Mouse (Mus musculus): ENCODE data around the gene Tnpo1.
"Not testable (repeated sequence)": the region's sequence is repeated elsewhere in the genome, so short reads cannot be mapped to it uniquely, and the experiment has no call there.

The Tnpo1 gene

DNA sequence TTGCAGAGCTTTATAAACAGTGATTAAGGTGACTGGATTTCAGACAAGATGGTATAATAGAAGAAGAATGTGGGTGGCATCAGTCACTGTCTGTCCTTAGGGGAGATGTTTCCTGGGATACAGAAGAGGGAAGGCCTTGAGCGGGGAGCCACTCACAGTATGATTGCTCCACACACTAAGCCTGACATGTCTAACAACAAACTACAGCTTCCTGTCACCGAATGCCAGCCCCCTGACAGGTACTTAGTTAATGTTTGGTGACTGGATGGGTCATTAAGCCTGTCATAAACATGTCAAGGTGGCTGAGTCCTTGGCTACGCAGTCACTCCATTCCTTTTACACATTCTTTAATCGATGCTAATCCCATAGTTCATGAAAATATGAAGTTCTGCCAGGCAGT, 108.0 kb downstream of the Tnpo1 start:
- no peak for DNase-seq (ENCODE audit: low spot score)

DNA sequence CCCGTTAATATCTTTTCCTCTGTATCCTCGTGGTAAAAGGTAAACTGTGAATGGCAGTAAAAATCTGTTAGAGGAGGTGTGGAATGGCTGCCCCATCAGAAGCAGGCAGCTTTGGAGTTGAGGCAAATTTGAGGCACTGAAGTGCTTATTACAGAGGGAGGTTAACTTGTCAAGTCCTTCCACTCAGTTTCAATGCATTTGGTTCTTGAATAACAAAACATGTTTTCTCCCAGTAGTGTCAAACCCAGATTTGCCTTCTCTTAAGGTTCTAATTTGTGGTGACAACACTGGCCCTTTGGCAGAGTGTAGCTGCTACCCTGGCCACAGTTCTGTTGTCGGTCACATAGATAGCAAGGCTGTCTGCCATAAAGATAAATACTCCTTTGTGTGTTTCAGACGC, 108.4 kb downstream of the Tnpo1 start:
- no peak for DNase-seq (ENCODE audit: low spot score)

- DNase-seq (ENCODE audit: low spot score), result not testable (repeated sequence)
These were observed 109.1 kb downstream of the Tnpo1 start for GRCm38 (mm10) chr13:98816981-98817660.

GRCm38 (mm10) chr13:98816571-98816970, 109.6 kb downstream of the Tnpo1 start:
- DNase-seq (ENCODE audit: low spot score), result no peak

DNA sequence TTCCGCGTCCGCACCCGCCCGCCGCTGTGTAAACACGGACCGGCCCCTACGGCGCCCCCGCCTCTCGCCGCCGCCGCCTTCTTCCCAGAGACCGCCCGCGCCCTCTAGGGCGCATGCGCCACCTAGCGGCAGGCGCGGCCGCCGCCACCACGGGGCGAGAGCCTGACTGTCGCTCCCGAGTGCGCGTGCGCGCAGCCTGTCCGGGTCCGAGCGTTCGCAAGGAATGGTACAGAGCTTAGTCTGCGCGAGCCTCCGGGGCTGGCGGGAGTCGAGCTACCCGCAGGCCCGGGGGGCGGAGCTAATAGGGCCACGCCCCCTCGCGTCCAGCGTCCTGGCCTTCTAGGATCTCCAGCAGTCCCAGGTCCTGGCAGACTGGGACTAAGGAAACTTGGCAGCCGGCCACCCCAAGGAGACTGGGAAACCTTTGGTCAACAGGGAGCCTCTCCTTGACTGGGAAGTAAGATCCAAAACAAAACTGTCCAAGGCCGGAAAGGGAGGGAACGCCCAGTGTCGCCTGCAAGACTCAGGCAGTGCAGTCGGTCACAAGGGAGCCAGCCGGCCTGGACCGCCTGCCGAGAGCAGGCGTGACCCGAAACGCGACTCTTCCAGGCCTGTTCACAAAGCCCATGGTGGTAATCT, 110.9 kb downstream of the Tnpo1 start, which contains the start of gene Fcho2:
Fcho2 (minus strand) TSS at position 303 of the 639 bp plus-strand sequence.
- peak; percentile 94 for DNase-seq (ENCODE audit: low spot score)

DNA sequence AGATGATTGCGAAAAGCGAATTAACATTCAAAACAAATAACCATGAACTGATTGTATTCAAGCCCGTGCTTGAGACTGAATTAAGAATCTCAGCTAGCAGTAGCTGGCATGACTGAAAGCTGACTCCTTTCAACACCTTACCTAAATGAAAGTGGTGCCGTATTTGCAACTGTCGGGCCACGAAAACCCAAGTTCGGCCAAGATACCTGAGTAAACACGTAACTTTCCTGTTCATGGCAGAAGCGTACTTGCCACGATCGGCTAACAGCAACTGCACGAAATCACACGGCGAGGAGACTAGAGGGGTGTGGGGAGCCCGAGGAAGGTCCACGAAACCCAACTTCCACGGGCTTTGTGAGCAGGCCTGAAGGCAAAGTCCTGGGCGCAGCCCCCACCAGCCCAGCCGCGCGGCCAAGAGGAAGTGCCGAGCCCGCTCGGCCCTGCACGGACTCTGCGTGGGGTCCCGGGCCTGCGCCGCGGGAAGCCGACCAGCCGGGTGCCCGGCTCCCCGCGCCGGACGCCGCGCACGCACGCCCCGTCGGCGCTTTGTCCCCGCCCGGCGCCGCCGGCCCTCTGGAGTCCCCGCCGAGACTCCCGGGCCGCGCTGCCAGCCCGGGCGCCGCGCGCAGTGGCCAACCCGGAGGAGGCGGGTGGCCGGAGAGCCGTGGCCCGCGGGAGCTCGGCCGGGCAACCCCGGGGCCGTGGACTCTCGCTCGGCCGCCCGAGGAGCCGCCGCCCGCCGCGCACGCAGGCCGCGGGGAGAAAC, 111.7 kb downstream of the Tnpo1 start:
- DNase-seq (ENCODE audit: low spot score), result peak; percentile 46

DNA sequence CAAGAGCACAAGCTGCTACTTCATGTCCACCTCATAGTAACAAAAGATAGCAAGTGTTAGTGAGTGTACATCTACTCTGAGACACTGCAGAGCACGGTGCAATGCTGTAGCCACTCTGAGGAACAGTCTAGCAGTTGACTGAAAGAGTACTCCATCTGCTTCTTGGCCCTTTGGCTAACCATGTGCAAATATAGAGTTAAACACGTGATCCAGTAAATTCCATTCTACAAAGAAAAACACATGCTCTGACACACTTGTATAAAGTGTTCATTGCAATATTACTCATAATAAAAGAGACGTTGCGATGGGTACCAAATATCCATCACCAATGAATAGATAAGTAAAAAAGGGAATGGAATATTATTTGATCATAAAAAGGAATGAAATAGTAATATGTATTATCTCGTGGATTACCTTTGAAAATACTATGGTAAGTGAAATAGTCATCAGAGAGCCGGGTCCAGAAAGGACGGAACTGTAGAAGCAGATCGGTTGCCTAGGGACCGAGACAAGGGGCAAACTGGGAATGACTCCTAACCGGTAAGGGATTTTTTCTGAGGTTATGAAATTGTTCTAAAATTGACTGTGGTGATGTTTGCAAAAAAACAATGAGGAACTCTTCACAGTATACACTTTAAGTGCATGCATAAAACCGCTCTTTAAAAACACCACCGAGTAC, 112.4 kb downstream of the Tnpo1 start:
- no peak for DNase-seq (ENCODE audit: low spot score)

- no peak for DNase-seq (ENCODE audit: low spot score)
These were observed 113.0 kb downstream of the Tnpo1 start for GRCm38 (mm10) chr13:98813167-98813566.

GRCm38 (mm10) chr13:98812285-98812684, 113.9 kb downstream of the Tnpo1 start:
- DNase-seq (ENCODE audit: low spot score), result no peak

- no peak for DNase-seq (ENCODE audit: low spot score)
These were observed 116.0 kb downstream of the Tnpo1 start for GRCm38 (mm10) chr13:98810143-98810542.

DNA sequence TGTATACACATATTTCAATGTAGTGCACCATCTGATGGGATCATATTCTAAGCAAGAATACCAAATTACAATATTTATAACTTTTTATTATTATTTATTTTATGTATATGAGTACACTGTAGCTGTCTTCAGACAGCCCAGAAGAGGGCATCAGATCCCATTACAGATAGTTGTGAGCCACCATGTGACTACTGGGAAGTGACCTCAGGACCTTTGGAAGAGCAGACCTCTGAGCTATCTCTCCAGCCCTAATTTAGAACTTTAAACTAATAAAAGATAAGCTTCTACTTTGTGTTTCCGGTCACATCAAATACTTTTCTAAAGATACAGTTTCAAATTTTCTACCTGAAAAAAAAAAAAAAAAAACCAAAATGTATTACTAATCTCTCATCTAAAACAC, 117.1 kb downstream of the Tnpo1 start:
- DNase-seq (ENCODE audit: low spot score), result no peak

GRCm38 (mm10) chr13:98804480-98804879, 121.7 kb downstream of the Tnpo1 start:
- no peak for DNase-seq (ENCODE audit: low spot score)

DNA sequence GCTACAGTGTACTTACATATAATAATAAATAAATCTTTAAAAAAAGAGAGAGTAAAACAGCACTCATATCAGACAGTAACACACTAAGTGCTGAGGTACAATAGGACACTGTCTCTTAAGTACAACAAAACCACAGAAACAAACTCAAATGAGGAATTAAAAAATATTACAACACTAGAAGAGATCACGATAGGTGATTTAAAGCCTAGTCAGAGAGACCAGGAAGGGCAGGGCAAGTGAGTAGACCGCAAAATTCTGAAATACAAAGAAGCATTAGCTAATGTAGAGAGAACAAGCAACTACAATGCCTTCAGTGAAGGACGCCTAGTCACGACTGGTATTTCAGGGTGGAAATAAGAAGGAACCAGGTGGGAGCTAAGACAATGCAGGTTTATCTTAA, 122.5 kb downstream of the Tnpo1 start:
- no peak for DNase-seq (ENCODE audit: low spot score)

GRCm38 (mm10) chr13:98802957-98803356, 123.2 kb downstream of the Tnpo1 start:
- no peak for DNase-seq (ENCODE audit: low spot score)

DNA sequence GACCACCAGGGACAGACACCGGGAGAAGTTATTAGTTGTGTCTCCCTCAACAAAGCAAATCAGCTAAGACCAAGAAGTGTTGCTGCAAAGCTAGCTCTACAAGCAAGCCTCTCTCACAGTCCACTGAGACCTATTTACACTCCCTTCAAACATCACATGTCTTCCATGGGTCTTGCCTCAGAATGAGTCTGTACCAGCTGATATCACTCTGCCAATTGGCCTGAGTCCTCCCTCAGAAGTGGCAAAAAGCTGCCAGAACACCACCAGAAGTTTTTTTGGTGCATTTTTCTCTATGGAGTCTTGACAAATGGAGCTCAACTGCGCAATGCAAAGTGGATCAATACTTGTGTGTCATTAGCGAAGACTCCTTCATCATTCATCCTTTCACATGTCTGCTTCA, 130.7 kb downstream of the Tnpo1 start:
- no peak for DNase-seq (ENCODE audit: low spot score)

- no peak for DNase-seq (ENCODE audit: low spot score)
These were observed 133.3 kb downstream of the Tnpo1 start for GRCm38 (mm10) chr13:98792864-98793263.

DNA sequence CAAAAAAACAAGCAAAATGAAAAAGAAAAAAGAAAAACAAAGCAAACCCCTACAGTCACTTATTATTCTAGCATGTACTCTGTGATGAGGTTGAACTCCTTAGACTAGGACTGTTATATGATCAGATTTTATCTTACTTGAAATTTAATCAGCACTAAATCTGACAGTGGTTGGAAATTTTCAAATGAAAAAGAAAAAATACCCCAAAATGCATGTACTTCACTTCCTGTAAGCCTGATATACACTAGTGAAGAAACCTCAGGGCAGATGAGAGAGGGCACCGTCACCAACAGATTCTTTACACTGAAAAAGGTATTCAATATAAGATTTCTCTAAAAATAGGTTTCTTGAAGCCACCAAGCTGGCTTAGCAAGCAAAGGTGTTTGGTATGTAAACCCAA, 134.5 kb downstream of the Tnpo1 start:
- DNase-seq (ENCODE audit: low spot score), result no peak

Measured in urinary bladder, postnatal 25 days (tissue).